Mouse (Mus musculus): ENCODE results near the gene Zfp326. TPM values are rescaled to one million over a fixed set of nuclear protein-coding genes. Genes with fewer than 3 reads are reported as not detected.

The Zfp326 gene
- polyA plus RNA-seq, 1 experiment from 2014 or later: 67.5 TPM

DNA sequence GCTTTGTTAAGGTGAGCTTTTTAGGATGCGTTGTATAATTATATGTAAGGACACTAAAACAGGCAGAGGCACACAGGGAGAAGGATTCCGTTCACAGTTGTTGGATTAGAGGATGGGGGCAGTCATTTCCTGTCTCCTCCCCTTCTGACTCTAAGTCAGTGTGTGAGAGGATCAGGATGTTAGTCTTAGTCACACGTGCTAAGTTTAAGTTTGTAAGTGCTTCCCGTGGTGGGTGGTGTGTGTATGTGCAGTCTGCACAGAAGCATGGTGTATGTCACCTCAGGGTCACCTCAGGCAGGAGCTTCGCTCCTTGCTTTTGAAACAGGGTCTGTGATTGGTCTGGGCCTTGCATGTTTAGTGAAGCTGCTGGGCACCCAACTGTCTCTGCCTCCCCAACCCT is 35.1 kb downstream of the Zfp326 start:
- H3K4me1 ChIP-seq: no peaks in the 10 kb centered on the region
- no peaks in the 10 kb centered on the region for H3K27me3 ChIP-seq
- ATAC-seq (ENCODE audit: insufficient number of reproducible peaks, insufficient read depth, low FRiP score, low TSS enrichment): no peak
- no peak overlapping the region for H3K9ac ChIP-seq
- H3K9me3 ChIP-seq: no peaks in the 10 kb centered on the region
- H3K4me2 ChIP-seq (replicated peaks): no peak overlapping the region
- no peak overlapping the region for H3K27ac ChIP-seq
- WGBS: 72% methylated on average over 5 of the region's 5 CpGs
- H3K4me3 ChIP-seq: no peak overlapping the region
- peaks cover 78% of the 10 kb centered on the region for H3K36me3 ChIP-seq

GRCm38 (mm10) chr5:105917398-105917797 is 41.0 kb downstream of the Zfp326 start:
- ATAC-seq (ENCODE audit: insufficient number of reproducible peaks, insufficient read depth, low FRiP score, low TSS enrichment): no peak
- WGBS: 92% methylated on average over 3 of the region's 3 CpGs
- Histone ChIP-seq H3K9ac (no peak overlapping the region), H3K9me3 (no peaks in the 10 kb centered on the region), H3K27ac (no peak overlapping the region), H3K27me3 (no peaks in the 10 kb centered on the region), H3K4me1 (no peaks in the 10 kb centered on the region), H3K36me3 (peaks cover 54% of the 10 kb centered on the region), H3K4me3 (no peak overlapping the region), H3K4me2 (replicated peaks) (no peak overlapping the region)

DNA sequence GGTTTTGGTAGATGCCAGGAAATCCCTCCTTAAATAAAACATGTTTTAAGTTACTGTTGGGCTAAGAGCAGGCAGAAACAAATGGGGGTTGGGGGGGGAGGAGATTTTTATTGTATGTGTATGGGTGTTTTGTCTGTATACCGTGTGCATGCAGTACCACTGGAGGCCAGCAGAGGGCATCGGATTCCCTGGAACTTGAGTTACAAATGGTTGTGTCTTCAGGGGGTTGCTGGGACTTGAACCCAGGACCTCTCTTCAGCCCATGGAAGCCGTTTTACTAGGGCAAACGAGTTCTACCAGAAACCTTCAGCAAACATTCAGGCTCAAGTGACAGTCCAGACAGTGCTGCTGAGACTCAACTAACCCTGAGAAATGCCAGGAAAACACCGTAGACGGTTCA is 41.9 kb downstream of the Zfp326 start:
- Histone ChIP-seq H3K9me3 (no peaks in the 10 kb centered on the region), H3K36me3 (peaks cover 45% of the 10 kb centered on the region), H3K4me1 (no peaks in the 10 kb centered on the region), H3K4me2 (replicated peaks) (no peak overlapping the region), H3K4me3 (no peak overlapping the region), H3K9ac (no peak overlapping the region), H3K27me3 (no peaks in the 10 kb centered on the region), H3K27ac (no peak overlapping the region)
- WGBS: 87% methylated on average over 6 of the region's 6 CpGs
- ATAC-seq (ENCODE audit: insufficient number of reproducible peaks, insufficient read depth, low FRiP score, low TSS enrichment): no peak

- no peak overlapping the region for H3K4me3 ChIP-seq
- ATAC-seq (ENCODE audit: insufficient number of reproducible peaks, insufficient read depth, low FRiP score, low TSS enrichment): no peak
- no peak overlapping the region for H3K27ac ChIP-seq
- H3K36me3 ChIP-seq: peaks cover 14% of the 10 kb centered on the region
- no peaks in the 10 kb centered on the region for H3K9me3 ChIP-seq
- H3K4me2 ChIP-seq (replicated peaks): no peak overlapping the region
- WGBS: 82% methylated on average over 12 of the region's 12 CpGs
- no peaks in the 10 kb centered on the region for H3K27me3 ChIP-seq
- H3K9ac ChIP-seq: no peak overlapping the region
- no peaks in the 10 kb centered on the region for H3K4me1 ChIP-seq
Measured at GRCm38 (mm10) chr5:105922818-105923487, 46.6 kb downstream of the Zfp326 start.

- no peaks in the 10 kb centered on the region for H3K4me1 ChIP-seq
- 85% methylated on average over 8 of the region's 8 CpGs for WGBS
- H3K9ac ChIP-seq: no peak overlapping the region
- H3K27ac ChIP-seq: 0 out of 2 replicates have a peak overlapping the region, but pooled peaks have one; percentile 2
- peaks cover 2% of the 10 kb centered on the region; the same call in 1 of the 2 replicates for H3K36me3 ChIP-seq
- no peaks in the 10 kb centered on the region for H3K27me3 ChIP-seq
- H3K4me2 ChIP-seq (replicated peaks): no peak overlapping the region
- no peak for ATAC-seq (ENCODE audit: insufficient number of reproducible peaks, insufficient read depth, low FRiP score, low TSS enrichment)
- H3K4me3 ChIP-seq: no peak overlapping the region
- H3K9me3 ChIP-seq: no peaks in the 10 kb centered on the region
Measured at GRCm38 (mm10) chr5:105924347-105924746, 48.0 kb downstream of the Zfp326 start.

GRCm38 (mm10) chr5:105925568-105926255 is 49.3 kb downstream of the Zfp326 start:
- H3K9me3 ChIP-seq: no peaks in the 10 kb centered on the region
- ATAC-seq (ENCODE audit: insufficient number of reproducible peaks, insufficient read depth, low FRiP score, low TSS enrichment): no peak
- H3K27me3 ChIP-seq: no peaks in the 10 kb centered on the region
- no peaks in the 10 kb centered on the region for H3K36me3 ChIP-seq
- H3K4me3 ChIP-seq: no peak overlapping the region
- 61% methylated on average over 14 of the region's 14 CpGs for WGBS
- no peak overlapping the region for H3K4me2 ChIP-seq (replicated peaks)
- H3K27ac ChIP-seq: no peak overlapping the region
- no peaks in the 10 kb centered on the region for H3K4me1 ChIP-seq
- H3K9ac ChIP-seq: no peak overlapping the region

GRCm38 (mm10) chr5:105930282-105930681 is 53.9 kb downstream of the Zfp326 start:
- Histone ChIP-seq H3K36me3 (peaks cover 6% of the 10 kb centered on the region), H3K4me3 (no peak overlapping the region), H3K4me1 (no peaks in the 10 kb centered on the region), H3K4me2 (replicated peaks) (no peak overlapping the region), H3K9ac (no peak overlapping the region), H3K9me3 (peaks cover 5% of the 10 kb centered on the region; the same call in 1 of the 2 replicates), H3K27me3 (no peaks in the 10 kb centered on the region), H3K27ac (no peak overlapping the region)
- no peak for ATAC-seq (ENCODE audit: insufficient number of reproducible peaks, insufficient read depth, low FRiP score, low TSS enrichment)
- 37% methylated on average over 3 of the region's 3 CpGs for WGBS

DNA sequence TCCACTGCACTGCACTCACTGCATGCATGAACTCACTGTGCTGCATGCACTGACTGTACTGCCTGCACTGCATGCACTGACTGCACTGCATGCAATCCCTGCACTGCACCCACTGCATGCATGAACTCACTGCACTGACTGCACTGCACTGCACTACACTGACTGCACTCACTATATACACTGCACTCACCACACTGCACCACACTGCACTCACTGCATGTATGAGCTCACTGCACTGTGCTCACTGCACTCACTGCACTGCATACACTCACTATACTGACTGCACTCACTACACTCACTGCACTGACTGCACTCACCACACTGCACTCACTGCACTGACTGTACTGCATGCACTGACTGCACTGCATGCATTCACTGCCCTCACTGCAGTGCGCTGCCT is 56.0 kb downstream of the Zfp326 start:
- no peaks in the 10 kb centered on the region for H3K4me1 ChIP-seq
- H3K4me2 ChIP-seq (replicated peaks): no peak overlapping the region
- no peaks in the 10 kb centered on the region for H3K27me3 ChIP-seq
- peaks cover 6% of the 10 kb centered on the region for H3K36me3 ChIP-seq
- H3K9ac ChIP-seq: no peak overlapping the region
- no peak overlapping the region for H3K27ac ChIP-seq
- H3K4me3 ChIP-seq: no peak overlapping the region
- WGBS: 95% methylated on average over 1 of the region's 1 CpGs
- peaks cover 5% of the 10 kb centered on the region; the same call in 1 of the 2 replicates for H3K9me3 ChIP-seq
- no peak for ATAC-seq (ENCODE audit: insufficient number of reproducible peaks, insufficient read depth, low FRiP score, low TSS enrichment)

GRCm38 (mm10) chr5:105941951-105942350 is 65.6 kb downstream of the Zfp326 start:
- Histone ChIP-seq H3K4me2 (replicated peaks) (no peak overlapping the region), H3K27me3 (no peaks in the 10 kb centered on the region), H3K36me3 (no peaks in the 10 kb centered on the region), H3K9me3 (no peaks in the 10 kb centered on the region), H3K4me3 (no peak overlapping the region), H3K27ac (no peak overlapping the region), H3K9ac (no peak overlapping the region), H3K4me1 (no peaks in the 10 kb centered on the region)
- ATAC-seq (ENCODE audit: insufficient number of reproducible peaks, insufficient read depth, low FRiP score, low TSS enrichment): no peak
- WGBS: 87% methylated on average over 2 of the region's 2 CpGs

Other genes starting within 250 kb of the Zfp326 start
- gene Lrrc8d, start 176.6 kb upstream of the Zfp326 start, polyA plus RNA-seq (2016; fragmentation: Nextera tagmentation; extraction: Ambion mirVana): 24.5 and 26.5 TPM in 2 replicates